Mouse (Mus musculus) thymus, postnatal 14 days (tissue): ENCODE results near the gene Vmn1r20.
A peak's percentile ranks its signal among the peaks of the same experiment; 100 is the strongest.
"Not testable (repeated sequence)": the region's sequence is repeated elsewhere in the genome, so short reads cannot be mapped to it uniquely, and the experiment has no call there.

Experiments used
- DNase-seq: peaks from one replicate; pipeline ENCODE4 v3.0.0; 2021

Vmn1r20 gene

DNA sequence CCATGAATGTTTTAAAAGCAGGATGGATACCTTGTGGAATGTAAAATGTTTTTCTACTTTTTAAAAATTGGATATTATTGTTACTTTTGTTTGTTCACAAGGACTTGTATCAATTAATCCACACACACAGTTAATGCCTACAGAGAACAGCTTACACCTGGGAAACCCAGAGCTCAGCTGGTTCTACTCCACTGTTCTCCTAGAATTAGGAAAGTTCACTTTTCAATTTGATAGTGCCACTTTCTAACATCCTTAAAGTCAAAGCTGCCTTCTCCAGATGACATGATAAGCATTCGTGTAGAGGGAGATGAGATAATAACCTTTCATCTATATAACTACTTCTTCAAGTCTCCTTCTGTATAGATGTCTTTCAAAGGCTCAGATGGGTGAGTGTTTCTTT lies at the start of gene Vmn1r20:
Gene Vmn1r20, plus strand, starts transcription at position 301 of the 400 bp plus-strand sequence.
- DNase-seq, result no peak

DNA sequence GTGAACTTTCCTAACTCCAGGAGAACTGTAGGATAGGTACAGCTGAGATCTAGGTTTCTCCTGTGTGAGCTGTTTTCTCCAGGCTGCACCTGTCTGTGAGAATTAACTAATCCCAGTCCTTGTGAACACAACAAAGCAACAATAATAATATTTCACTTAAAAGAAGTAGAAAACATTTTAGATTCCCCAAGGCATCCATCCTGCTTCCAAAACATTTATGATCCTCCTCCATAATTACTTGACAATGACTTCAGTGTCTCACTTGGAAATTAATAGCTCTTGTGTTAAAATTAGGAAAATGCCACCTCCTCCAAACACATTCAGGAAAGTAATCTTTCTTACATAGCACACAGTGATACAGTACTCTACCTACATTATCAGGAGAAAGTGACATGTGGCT lies 33.0 kb upstream of the Vmn1r20 start, which contains the start of gene Vmn1r18:
Gene Vmn1r18, minus strand, starts transcription at position 101 of the 400 bp plus-strand sequence.
- no peak for DNase-seq

DNA sequence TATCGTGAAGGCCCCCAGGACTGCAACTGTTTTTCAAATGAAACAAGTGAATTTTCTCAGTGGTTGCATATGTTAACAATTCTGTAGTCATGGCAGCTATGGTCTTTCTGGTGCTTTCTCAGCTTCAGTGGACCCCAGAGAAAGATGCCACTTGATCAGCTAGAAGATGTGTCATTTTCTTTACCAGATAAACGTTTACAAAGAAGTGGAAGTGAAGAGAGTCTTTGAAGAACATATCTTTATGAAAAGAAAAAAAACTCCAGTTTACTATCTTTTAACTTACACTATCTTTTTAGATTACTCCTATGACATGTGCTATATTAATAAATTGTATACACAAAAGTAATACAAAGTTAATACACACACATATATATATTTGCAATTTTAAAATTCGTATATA lies 25.2 kb upstream of the Vmn1r20 start, which contains the start of gene Vmn1r19:
Gene Vmn1r19, plus strand, starts transcription at position 301 of the 400 bp plus-strand sequence.
- not testable (repeated sequence) for DNase-seq

GRCm38 (mm10) chr6:57431196-57431595 lies 2.5 kb downstream of the Vmn1r20 start:
- DNase-seq, result peak; percentile 17

DNA sequence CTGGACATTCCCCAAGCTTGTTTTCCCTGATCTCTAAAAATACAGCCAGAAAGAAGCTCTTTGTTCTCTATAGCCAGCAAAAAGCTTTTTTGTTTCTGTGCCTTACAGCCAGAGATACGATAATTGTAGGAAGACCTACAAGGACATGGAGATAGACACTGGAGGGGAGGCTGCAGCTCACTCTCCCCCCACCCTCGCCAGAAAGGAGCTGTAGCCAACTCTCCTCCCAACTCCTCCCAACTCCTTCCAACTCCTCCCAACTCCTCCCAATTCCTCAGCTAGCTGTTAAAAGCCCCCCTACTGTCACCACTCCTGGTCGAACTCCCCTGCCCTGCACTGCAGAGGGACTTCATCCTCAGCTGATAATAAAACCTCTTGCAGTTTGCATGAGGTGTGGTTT lies 39.4 kb downstream of the Vmn1r20 start:
- DNase-seq, result not testable (repeated sequence)
